Mouse (Mus musculus) hindlimb bud, embryonic 11.5 days (tissue): ENCODE measurements around the gene Cldn34c1.
"Not testable (repeated sequence)": the region's sequence is repeated elsewhere in the genome, so short reads cannot be mapped to it uniquely, and the experiment has no call there.

ENCODE experiments used
- DNase-seq: peaks from one replicate; pipeline ENCODE4 v3.0.0-alpha.2; 2012; ENCODE audit warnings: low read depth, low spot score; ENCODE audit errors: extremely low spot score

Gene Cldn34c1

DNA sequence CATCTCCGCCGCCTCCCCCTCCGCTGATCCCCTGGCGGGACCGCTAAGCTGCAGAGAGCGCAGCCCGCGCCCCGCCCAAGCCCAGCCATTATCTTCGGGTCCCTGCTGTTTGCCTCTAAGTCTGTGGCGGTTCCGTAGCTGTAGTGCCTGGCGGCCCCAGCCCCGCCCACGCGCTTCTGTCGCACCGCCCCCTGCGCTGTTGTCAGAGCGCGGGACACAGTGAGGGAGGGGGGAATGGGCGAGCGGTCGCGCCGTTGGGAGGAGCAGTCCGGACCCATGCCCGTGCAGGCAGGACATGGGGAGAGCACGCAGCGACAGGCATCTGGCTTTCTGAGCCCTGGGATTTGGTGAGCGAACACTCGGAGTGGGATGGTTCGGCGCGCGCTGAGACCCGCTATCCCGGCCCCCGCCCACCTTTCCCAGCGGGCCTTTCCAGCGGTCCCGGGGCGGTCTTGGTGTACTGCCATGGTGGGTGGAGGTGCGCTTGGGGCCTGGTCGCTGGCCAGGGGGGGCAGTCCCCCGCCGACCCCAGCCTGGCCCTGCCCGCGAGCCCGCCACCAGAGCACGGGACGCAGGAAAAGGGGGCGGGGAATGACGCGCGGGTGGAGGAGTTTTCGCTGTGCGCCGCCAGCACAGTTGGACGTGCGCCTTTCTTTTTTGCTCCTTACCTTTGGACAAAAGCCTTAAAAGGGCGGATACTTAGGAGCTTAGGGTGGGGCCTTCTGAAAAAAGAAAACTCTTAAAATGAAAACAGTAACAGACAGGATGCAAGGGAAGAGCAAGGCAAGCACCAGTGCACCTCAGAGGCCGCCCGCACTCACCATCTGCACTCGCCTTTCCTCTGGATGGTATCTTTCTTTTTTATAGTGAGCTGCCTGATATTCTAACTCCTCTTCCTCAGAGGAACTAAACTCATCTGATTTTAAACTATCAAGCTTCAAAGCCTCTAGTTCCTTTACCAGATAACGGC lies at the start of gene Cldn34c1:
TSS of gene Cldn34c1 (plus strand) at position 205 of the 970 bp plus-strand sequence.
- no peak for DNase-seq

DNA sequence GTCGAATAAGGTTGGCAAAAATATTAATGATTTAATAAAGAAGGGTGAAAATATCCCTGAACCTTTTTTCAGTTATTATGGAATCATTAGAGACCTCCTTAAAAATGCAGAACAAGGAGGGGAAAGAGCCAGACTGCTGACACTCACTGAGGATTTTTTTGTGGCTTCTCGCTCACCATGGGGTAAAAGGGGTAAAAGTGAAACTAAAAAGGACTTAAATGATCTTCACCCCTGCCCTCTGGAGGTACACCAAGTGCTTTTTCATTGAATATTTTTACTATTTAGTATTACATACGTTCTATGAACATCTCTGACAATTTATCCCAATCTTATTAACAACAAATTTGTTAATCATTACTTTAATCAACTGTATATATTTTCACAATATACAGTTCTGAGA lies 15.9 kb upstream of the Cldn34c1 start:
- DNase-seq = no peak

DNA sequence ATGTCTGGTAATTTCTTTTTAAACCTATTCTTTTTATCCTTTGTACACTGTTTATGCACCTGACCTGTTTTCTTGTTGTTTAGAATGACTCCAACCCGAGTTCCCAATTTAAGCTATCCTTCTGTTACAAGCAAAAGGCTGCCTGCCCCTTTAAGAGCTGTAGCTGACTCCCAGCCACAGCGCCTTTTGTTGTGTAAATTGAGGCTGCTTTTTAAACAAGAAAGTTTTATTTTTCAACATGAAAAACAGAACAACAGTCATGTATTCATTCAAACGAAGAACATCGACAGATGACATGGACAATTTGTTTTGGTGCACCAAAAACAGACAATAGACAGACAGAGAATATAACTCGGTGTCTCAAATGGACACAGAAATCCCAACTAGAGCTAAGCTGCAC lies 489 bp upstream of the Cldn34c1 start:
- DNase-seq = not testable (repeated sequence)

DNA sequence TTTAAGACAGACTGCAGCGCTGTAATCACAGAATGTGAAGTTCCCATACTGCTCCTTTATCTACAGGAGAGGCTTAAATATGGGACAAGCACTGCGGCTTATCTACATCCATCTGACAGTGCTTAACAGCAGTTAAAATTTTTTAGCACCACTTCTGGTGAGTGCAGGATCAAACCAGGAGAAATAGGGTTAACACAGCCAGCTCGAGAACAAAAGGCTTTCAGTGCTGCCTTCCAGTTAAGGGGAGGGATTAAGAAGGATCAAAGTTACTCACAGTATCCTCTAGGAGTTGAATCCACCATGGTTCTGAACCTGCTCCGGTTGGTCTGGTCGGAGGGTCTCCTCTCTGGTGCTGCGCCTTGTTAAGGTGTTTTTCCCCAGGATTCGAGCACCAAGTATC lies 1.4 kb downstream of the Cldn34c1 start:
- not testable (repeated sequence) for DNase-seq

DNA sequence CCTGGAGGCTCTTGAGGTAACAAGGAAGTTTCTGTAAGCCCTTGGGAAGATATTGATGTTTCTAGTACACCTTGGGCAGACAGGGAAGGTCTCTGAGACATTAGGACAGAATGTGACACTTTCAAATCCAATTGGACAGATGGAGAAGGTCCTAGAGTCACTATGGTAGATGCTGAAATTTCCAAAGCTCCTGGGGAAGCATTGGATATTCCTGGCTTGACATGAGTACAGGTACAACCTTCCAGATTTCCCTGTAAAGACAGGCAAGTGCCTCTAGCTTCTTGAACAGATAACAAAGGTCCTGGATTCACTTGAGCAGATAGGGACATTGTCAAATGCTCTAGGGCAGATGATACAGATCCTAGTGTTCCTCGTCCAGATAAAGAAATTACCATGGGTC lies 119.1 kb downstream of the Cldn34c1 start, which contains the start of gene Srsx:
TSS of gene Srsx (minus strand) at position 101 of the 400 bp plus-strand sequence.
- not testable (repeated sequence) for DNase-seq
